Mouse (Mus musculus): Measurements from ENCODE around the gene Frmpd1.

The Frmpd1 gene

DNA sequence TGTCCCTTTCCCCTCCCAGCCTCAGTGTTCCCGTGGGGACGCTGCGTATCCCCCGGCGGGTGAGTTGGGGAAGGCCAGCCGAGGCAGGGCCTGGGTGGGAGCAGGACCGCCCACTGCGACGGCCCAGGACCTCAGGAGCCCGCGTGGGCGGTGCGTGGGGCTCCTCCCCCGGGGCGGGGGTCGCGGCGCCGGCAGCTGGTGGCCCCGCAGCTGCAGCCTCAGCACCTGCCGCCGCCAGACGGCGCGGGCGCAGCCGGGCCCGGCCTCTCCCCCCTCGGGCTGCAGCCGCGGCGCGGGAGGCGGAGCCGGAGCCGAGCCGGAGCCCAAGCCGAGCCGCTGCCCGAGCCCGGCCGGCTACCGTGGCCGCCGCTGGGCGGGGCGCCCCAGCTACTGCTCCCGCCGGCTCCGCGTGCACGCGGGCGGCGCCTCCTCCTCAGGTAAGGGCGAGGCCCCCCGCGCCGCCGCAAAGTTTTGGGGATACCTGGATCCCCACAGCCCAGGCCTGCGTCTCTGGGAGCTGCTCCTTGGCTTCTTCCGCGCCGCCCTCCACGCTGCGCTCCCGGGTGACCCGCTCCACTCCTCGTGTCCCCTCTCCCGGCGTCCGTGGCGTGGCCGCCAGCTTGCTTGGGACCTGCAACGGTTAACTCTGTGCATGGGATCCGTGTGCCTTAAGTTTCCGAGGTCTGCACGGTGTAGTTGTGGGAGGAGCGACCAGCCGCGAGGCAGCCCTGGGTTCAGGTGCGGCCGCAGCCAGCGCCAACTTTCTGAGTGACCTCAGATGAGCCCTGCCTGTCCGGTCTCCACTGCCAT is at the start of gene Frmpd1:
Frmpd1 (plus strand) TSS at position 355 of the 810 bp plus-strand sequence.
- DNase-seq (ENCODE audit: extremely low read depth, low read depth, low spot score), result no peak

DNA sequence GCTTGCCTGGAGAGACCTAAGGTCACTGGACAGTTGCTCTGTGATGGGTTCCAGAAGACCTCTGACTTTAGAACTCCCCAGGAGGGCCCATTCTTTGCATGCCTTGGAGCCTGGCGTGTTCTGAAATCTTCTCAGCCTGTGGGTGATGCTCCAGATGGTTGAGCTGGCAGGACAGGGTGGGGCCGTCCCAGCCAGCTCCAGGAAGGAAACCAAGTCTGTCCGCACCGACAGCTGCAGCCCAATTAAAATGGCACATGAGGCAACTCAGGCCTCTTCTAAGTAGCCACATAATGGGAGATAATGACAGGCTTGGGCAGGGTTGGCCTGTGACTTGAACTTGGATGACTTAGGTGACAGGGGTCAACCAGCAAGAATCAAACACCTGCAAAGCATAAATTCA is 47.0 kb upstream of the Frmpd1 start:
- DNase-seq (ENCODE audit: extremely low read depth, low read depth, low spot score), result no peak

DNA sequence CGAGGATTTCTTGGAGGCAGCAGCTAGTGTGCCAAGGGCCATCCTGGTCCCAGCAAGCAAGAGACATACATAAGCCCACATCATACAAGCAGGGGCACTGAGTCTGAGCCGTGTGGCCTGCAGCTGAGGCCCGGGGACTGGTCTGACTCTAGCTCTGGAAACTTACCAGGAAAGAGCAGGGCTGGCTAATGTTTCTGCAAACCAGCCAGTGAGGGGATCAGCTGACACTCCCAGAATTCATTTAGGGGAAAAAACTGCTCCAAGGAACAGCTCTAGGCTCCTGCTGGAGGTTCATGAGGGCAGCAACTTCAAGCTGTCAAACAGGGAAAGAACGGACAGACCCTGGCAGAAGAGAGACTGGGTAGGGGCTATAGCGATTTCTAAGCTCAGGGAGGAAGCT is 42.8 kb upstream of the Frmpd1 start:
- DNase-seq (ENCODE audit: extremely low read depth, low read depth, low spot score), result no peak

DNA sequence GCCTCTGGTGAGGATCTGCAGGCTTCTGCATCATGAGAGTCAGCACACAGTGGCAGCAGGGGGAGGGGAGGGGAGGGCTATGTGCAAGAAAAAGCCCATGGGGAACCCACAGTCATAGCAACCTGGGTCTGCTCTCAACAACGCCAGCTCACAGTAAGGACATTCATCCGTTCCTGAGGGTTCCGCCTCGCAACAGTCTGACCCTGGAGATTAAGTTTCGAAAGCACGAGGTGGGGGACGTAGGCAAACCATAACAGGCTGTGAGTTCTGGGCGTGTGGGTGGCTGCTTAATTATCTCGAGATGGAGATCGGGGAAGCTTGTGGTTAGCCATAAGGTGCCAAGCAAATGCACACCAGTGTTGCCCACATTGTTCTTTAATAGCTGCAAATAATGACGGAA is 42.3 kb upstream of the Frmpd1 start:
- no peak for DNase-seq (ENCODE audit: extremely low read depth, low read depth, low spot score)

DNA sequence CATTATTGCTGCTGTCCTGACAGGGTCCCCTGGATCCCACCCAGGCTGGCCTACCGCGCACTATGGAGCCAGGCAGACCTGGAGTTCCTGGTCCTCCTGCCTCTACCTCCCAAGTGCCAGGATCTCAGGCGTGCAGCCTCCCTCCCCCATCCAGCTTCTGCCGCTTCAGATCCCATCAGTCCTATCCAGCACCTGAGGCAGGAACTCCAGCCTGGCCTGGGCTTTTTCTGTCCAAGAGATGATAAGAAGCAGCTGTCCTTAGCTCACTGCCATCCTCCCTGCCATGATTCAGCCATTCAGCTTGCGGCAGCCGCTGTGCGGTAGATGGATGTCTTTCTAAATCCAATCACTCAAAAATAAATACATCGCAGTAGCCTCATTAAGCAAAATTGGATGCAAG is 41.7 kb upstream of the Frmpd1 start:
- no peak for DNase-seq (ENCODE audit: extremely low read depth, low read depth, low spot score)

DNA sequence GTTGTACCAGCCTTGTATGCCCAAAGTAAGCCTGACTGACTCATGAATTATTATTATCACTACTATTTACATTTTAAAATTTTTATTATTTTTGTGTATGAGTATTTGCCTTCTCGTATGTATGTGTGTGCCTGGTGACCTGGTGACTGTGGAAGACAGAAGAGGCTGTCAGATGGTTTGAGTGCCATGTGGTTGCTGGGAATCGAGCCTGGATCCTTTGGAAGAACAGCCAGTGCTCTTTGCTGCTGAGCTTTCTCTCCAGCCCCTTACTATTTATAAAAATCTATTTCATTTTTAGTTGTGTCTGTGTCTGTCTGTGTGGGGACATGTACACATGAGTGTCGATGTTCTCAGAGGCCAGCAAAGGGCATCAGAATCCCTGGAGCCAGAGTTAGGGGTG is 28.2 kb upstream of the Frmpd1 start:
- no peak for DNase-seq (ENCODE audit: extremely low read depth, low read depth, low spot score)

DNA sequence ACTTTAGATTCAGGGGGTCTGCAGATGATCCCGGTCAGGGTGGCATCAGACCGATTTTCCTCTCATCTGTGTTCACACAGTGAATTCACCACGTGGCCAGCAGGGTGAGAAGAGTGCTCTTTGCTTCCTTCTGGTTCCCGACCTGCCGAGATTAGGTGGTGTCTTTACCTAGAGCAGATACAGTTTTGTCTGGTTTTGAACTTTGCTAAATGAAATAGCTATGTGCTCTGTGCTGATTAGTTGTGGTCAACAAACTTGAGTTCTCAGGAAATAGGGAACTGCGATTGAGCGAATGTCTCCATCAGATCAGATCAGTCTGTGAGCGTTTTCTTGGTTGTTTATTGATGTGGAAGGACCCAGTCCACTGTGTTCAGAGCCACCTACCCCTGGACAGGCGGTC is 26.1 kb upstream of the Frmpd1 start:
- no peak for DNase-seq (ENCODE audit: extremely low read depth, low read depth, low spot score)

DNA sequence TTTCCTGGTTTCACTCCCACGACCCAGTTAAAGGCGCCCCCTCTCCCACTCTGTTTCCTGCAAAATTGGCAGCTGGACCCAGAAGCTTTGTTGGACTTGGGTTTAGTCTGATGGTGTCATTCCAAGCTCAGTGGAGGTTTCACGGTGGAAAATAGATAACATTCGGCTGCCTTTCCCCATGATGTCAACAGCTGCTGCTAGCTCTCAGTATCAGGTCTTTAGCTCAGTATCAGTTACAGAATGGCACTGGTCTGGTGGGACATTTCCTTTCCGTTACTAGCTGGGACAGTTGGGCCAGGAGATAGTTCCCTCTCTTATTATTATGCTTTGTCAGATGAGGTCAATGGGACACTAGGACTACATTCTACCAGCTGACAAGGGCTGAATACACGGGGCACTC is 23.9 kb upstream of the Frmpd1 start:
- DNase-seq (ENCODE audit: extremely low read depth, low read depth, low spot score), result no peak

DNA sequence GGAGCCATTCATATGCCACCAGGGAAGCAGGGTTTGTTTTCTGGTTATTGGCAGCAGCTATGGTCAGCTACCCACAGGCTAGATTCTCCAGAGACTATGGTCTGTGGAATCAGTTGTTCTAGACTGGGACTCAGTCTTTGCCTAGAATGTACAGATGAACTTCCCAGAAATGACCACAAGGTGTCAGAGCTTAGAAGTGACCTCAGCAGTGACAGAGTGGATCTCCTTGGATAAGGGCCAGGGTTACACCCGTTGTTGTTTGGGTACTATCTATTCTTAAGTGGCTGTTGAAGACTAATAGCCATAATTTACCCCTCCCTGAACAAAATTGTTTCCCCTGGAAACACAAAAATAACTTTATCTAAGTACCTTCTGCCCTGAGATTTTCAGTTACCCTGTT is 21.0 kb upstream of the Frmpd1 start:
- no peak for DNase-seq (ENCODE audit: extremely low read depth, low read depth, low spot score)

DNA sequence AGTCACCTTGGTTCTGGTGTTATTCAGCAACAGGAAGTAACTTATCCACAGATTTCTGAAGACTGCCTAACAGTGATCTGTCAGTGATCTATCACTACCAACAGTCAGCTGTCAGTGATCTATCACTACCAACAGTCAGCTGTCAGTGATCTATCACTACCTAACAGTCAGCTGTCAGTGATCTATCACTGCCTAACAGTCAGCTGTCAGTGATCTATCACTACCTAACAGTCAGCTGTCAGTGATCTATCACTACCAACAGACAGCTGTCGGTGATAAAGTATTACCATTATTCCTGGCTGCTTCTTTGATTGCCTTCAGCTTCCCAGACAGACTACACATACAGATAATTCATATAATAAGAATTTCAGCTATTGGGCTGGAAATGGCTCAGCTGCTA is 19.2 kb upstream of the Frmpd1 start:
- DNase-seq (ENCODE audit: extremely low read depth, low read depth, low spot score), result no peak

DNA sequence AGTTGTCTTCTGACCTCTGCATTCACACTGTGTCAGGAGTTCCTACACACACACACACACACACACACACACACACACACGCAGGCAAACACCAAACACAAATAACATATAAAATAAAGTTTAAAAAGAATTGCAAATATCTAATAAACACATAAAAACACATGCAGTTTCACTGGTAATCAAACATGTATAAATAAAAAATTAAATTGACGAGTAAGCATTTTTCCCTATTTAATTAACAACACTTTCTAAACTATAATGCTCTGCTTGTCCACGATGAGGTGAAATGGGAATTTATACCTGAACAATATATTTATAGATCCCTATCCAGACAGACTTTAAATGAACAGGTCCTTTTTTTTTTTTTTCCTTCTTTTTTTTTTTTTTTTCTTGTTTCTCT is 18.7 kb upstream of the Frmpd1 start:
- DNase-seq (ENCODE audit: extremely low read depth, low read depth, low spot score), result no peak

DNA sequence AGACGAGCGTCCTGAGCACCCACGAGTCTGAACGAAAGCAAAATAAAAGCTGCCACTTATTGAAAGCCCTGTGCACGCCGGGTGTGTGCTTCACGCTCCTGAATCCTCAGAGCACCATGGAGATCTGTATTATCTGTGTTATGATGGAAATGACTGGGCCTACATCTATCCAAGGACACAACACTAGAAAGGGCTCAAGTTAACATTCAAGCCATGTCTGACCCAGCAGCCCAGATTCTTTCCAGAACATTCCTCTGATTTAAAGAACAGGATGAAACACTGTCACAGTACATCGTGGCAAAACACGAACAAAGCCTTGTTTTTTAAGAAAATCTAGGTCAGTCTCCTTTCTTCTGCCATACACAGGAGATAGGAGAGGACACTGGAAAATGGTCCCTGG is 13.3 kb upstream of the Frmpd1 start:
- DNase-seq (ENCODE audit: extremely low read depth, low read depth, low spot score), result no peak

DNA sequence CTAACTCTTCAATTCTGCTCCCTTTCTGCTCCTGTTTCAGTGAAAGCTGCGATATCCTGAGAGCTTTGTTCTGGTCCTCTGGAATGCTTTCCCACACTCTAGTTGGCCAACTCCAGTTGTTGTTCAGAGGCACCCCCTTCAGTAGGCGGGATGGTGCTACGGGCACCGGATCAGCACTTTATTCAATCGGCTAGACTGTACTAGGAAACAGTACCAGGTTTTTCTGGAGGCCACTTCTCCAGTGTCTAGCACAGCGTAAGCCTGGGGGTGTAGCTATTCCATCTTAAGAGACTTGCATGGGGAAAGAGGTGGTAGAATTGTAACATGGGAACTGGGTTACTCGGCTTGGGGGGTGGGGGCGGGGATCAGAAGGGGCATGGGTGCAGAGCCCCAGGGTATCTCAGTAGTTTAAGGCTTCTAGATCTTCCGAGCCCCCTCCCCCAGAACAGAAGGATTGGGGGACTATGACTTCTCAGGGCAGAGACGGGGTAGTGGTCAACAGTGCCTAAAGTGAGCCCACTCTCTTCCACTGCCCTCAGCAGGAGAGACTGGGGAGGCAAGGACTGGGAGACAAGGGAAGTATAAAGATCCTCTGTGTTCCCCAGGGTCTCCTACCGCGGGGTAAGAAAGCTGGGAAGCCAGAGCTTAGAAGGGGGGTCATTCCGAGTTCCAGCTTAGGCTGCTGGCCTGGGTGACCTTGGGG is 706 bp upstream of the Frmpd1 start:
- no peak for DNase-seq (ENCODE audit: extremely low read depth, low read depth, low spot score)

DNA sequence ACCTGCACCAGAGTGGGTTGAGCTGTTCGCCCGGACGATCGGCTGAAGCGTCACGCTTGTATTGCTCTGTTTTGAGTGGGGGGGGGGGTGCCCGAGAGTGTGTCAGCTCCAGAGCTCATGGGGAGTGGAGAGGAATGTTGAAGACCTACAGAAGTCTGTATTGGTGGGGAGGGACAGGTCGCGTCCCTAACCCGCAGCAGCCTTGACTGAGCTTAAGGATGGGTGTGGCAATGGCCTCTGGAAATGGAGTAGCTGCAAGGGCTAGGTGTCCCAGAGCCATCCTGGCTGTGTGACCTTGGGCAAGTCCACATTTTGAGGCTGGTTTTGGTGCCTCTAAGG is 625 bp downstream of the Frmpd1 start:
- no peak for DNase-seq (ENCODE audit: extremely low read depth, low read depth, low spot score)

DNA sequence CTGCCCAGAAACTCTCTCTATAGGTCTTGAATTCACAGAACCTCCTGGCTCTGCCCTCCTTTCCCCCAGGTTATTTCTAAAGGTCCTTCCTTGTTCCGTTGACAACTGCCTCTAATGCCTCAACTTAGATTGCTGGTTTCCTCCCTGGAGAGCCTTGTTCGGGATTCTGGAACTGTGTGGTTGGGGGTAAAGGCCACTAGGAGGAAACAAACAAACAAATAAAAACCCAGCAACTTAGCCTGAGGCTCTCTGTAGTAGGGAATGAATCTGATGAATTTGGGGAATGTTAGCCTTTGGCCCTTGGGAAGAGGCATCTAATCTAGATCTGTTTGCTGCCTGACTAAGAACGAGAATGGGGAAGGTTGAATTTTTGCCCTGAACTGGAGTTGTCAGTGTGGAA is 13.6 kb downstream of the Frmpd1 start:
- DNase-seq (ENCODE audit: extremely low read depth, low read depth, low spot score), result no peak

DNA sequence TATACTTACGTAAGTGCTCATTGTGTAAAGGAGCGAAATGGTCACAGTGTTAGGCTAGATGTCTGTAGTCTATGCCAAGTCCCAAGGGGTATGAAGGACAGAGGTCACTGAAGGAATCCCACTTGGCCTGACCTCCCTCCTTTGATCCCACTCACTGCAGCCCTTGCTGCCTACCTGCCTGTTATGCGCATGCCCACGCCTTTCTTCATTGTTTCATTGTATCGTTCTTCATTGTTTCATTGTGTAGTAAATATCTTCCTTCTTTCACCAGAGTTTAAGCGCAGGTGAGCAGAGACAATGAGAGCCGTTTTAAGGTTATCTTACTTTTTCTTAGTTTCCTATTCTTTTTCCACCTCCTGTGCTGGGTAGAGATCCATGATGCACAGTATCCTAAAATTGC is 18.6 kb downstream of the Frmpd1 start:
- DNase-seq (ENCODE audit: extremely low read depth, low read depth, low spot score), result peak; percentile 57

DNA sequence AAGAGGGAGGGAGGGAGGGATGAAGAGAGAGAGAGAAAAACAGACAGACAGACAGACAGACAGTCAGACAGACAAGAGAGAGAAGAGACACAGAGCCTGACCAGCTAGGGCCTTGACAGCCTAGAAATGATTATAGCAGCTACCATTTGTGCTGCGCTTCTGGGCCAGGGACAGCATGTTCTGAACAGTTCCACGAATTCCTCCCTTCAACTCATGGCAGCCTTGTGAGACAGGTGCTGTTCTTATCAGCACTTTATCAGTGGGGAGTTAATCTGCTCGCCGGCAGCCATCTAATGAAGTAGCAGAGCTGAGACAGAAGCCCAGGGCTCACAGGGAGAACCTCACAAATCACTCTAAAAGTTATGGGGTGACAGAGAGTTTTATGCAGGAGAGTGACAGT is 22.8 kb downstream of the Frmpd1 start:
- DNase-seq (ENCODE audit: extremely low read depth, low read depth, low spot score), result no peak

DNA sequence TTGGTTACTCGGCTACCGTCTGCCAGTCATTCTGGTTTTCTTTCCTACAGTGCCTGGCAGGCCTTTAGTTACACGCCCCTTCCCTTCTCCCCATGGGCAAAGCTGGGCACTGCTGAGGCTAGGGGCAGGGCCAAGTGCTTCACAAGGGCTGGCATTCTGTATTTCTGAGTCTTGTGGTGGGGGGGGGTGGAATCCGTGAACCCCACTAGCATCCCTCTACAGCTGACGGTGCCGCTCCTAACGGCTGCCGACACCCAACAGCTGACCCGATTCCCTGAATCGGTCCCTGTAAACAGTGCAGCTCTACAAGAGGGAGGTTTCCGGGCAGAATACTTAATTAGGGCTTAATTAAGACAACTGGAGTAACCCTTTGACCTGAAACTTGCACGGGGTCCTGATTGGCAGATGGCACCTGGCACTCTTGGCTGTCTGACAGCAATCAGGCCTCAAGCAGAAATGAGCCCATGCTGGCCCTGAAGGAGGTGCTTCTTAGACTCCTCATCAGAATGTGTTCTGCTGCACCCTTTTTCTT is 24.2 kb downstream of the Frmpd1 start:
- DNase-seq (ENCODE audit: extremely low read depth, low read depth, low spot score), result no peak

DNA sequence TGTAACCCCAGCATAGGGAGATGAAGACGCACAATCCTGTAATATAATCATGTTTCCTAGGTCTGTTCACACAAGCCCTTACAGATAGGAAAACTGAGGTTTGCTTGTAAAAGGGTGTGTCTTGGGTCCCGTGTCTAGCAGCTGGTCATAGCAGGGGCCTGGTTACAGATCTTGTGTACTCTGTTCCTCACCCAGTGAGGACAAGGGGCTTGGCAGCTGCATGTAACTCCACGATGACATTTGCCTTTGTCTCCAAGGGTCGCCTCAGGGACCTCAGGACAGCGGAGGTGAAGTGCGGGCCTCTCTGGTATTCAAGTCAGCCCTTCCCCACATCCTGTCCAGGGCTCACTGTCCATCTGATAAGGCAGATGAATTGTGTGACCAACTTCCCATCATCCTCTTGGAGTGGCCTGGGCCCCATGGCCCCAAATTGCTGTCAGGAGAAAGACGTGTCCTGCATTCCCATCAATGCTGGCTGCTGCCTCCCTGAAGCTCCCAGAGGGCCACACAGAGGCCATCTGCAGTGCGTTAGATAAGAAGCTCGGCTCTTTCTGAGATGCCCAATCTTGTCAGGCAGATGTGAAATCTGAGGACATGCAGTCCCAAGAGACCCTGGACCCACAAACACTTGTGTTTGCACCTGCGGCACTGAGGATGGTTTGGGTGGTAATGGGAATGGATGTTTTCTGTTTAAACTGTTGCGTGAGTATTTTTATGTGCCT is 27.8 kb downstream of the Frmpd1 start:
- no peak for DNase-seq (ENCODE audit: extremely low read depth, low read depth, low spot score)

DNA sequence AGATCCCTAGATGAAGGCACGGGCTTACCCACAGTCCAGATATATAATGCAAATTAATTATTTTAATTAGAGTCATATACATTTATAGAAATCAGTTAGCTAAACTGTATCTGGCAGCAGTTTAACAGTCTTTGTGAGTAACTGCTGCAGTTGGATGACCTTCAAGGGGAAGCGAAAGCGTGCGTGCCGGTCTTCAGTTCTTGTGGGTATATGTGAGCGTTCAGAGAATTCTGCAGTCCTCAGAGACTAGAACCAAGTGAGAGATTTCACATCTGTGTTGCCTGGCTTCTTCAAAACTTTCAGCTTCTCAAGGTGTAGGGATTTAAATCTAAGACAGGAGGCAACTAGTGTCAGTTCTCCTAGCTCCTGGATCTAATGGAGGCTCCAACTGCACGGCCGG is 35.3 kb downstream of the Frmpd1 start:
- no peak for DNase-seq (ENCODE audit: extremely low read depth, low read depth, low spot score)

DNA sequence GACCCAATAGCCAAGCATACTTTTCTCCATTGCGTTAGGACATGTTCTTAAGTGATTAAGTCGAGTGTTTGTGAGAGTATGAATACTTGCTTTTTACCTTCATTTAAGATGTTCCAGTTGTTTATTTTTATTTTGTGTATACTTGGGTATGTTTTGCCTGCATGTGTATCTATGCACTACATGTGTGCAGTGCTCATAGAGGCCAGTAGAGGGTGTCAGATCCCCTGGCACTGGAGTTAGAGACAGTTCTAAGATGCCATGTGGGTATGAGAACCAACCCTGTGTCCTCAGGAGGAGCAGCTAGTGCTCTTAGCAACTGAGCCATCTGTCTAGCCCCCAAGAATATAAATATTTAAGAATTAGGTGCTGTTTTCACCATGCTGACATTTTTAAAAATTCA is 37.7 kb downstream of the Frmpd1 start:
- no peak for DNase-seq (ENCODE audit: extremely low read depth, low read depth, low spot score)

DNA sequence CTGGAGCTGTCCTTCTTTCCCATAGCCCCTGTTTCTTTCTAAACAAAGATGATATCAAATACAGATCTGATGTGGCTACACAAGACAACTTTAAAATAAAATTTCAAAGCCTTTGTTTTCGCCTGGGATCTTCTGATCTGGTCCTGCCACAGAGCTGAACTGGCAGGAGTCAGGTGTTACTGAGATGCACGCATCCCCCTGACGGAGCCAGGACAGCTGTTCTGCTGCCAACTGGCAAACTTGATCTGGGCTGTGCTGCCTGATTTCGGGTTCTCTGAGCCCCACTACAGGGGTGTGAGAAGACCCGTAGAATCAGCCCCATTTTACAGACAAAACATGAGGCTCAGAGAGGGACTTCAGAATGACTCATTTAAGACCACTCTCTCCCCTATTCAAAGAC is 45.6 kb downstream of the Frmpd1 start:
- DNase-seq (ENCODE audit: extremely low read depth, low read depth, low spot score), result no peak

Data from fat pad, adult 2 months (tissue).